ENCODE assay signal across 8 mouse cellular contexts in genomic region chr13:48260690-48261278, GRCm38 (mm10). TPM values are rescaled to one million over a fixed set of nuclear protein-coding genes. Genes with fewer than 3 reads are reported as not detected.
DNase-seq lines count a peak whose midpoint lies in the region; ATAC-seq and TF ChIP-seq lines count a peak whose summit lies in the region.

Gene Id4, plus strand, starts transcription at chr13:48261228.

- no peak for ATAC-seq in monocyte, adult 5-6 weeks (replicated peaks; ENCODE audit: insufficient number of reproducible peaks, low FRiP score, low TSS enrichment, poor library complexity, severe bottlenecking)

- peak within 1 kb of the TSS; percentile 77 for H3K27ac ChIP-seq in left cerebral cortex, adult 2 months

- intact Hi-C loops in gastrocnemius, postnatal 14 days (cut with DNase I; ENCODE audit: low total_unique reads): no loop called here
- intact Hi-C loops in left cerebral cortex, adult 2 months (cut with DNase I): loop anchor here (1.0 to 10.0 kb wide), 5 partner anchors 33 to 1153 kb away; partner anchors contain the start of gene Dek

- TF ChIP-seq CTCF in left cerebral cortex, adult 2 months (IDR thresholded peaks at IDR 0.05): no peak

- H3K4me3 ChIP-seq in left cerebral cortex, adult 2 months: peak within 1 kb of the TSS; percentile 51

- DNase-seq in adrenal gland, postnatal 10 days: peak; percentile 96
- peak; percentile 97 for DNase-seq in embryo, embryonic 10 days (ENCODE audit: low spot score)
- peak; percentile 96 for DNase-seq in gastrocnemius, postnatal 14 days
- DNase-seq in hindlimb bud, embryonic 11.5 days (ENCODE audit: extremely low spot score, low read depth, low spot score): peak; percentile 78
- peak; percentile 91 to 93 for DNase-seq in left cerebral cortex, adult 2 months (ENCODE audit: extremely low spot score in 1 of 2, low spot score in 2 of 2)
- DNase-seq in lung, postnatal 4 days: peak; percentile 94 to 98
- peak; percentile 92 for DNase-seq in right cerebral cortex, postnatal 36 days (ENCODE audit: low spot score in 2 of 2)

RNA-seq across cellular contexts. Expression of gene Id4, which starts in this region (rescaled TPM):
- total RNA-seq in adrenal gland, postnatal 10 days (2021): 1 to 10 TPM; 5.0 to 5.3 TPM
- total RNA-seq in gastrocnemius, postnatal 14 days (2021): 1 to 10 TPM; 1.3 to 2.7 TPM
- 10 to 100 TPM; 39.1 to 47.2 TPM for total RNA-seq in left cerebral cortex, adult 2 months (2021)
- total RNA-seq in monocyte, adult 5-6 weeks (2017): not detected in 3 replicates

Comparison
In these comparisons a context has a peak if more than half of its experiments do, and no peak if none do; other contexts are left out.
1. RNA of gene Id4 (total RNA-seq): 39.1 to 47.2 TPM in left cerebral cortex, adult 2 months; 5.0 to 5.3 TPM in adrenal gland, postnatal 10 days, 1.3 to 2.7 TPM in gastrocnemius, postnatal 14 days and not detected in monocyte, adult 5-6 weeks; every median in the first group is over 4 times any median in the second.
2. Peak in every context shown above with its lines, with median percentiles within 50 percentile points of each other: DNase-seq.